24 mouse cellular contexts compared by ENCODE assay signal in genomic region chr13:54604221-54604620, GRCm38 (mm10). TPM values are rescaled to one million over a fixed set of nuclear protein-coding genes. Genes with fewer than 3 reads are reported as not detected.
DNase-seq lines count a peak whose midpoint lies in the region; ATAC-seq and TF ChIP-seq lines count a peak whose summit lies in the region.
"Had no signal": no experiment of that assay in that cellular context is flagged by ENCODE, and none has a peak within 500 bp of the region (broad histone marks: within the 10 kb centered on the region; RNA-seq: fewer than 3 reads in every experiment).

No protein-coding gene starts in this region.

- no peak for DNase-seq in heart, adult 2 months
- DNase-seq in neural tube, embryonic 10.5 days (ENCODE audit: extremely low spot score, low spot score): no peak
- DNase-seq in stomach, postnatal 0 days (ENCODE audit: low spot score): no peak
- DNase-seq in right cerebral cortex, adult 18-20 months: no peak
- DNase-seq: adrenal gland, adult 8-10 months; B cell, adult 2 months; kidney, adult 8-10 months; kidney, postnatal 10 days; liver; lung, adult 2 months; lung, postnatal 10 days; right cerebral cortex, postnatal 25 days had no signal

- intact Hi-C loops in heart, adult 2 months (cut with DNase I): no loop called here

- TF ChIP-seq EP300 in heart, adult 2 months (IDR thresholded peaks at IDR 0.05; ENCODE audit: insufficient read depth, low read depth, low read length): no peak
- TF ChIP-seq EP300 in stomach, postnatal 0 days (optimal IDR thresholded peaks at IDR 0.05): no peak

- no peaks in the 10 kb centered on the region for H3K27me3 ChIP-seq in heart, adult 2 months (ENCODE audit: control insufficient read depth, insufficient read depth, low read length)
- H3K27me3 ChIP-seq in heart, embryonic 11.5 days (ENCODE audit: control insufficient read depth, insufficient read depth, low read length): no peaks in the 10 kb centered on the region
- H3K27me3 ChIP-seq in neural tube, embryonic 13.5 days: no peaks in the 10 kb centered on the region
- H3K27me3 ChIP-seq in limb, embryonic 13.5 days: peaks cover 6% of the 10 kb centered on the region; the same call in 1 of the 2 replicates
- no peaks in the 10 kb centered on the region for H3K27me3 ChIP-seq in stomach, postnatal 0 days (ENCODE audit: control insufficient read depth, insufficient read depth, low read length)
- H3K27me3 ChIP-seq: forebrain, embryonic 15.5 days; heart, embryonic 15.5 days; neural tube, embryonic 15.5 days had no signal

- WGBS in heart, adult 2 months: 77% methylated on average over 4 of the region's 4 CpGs
- WGBS in heart, embryonic 11.5 days (ENCODE audit: insufficient replicate concordance): 70% methylated on average over 4 of the region's 4 CpGs
- 66% methylated on average over 4 of the region's 4 CpGs for WGBS in neural tube, embryonic 13.5 days
- WGBS in limb, embryonic 13.5 days: 65% methylated on average over 4 of the region's 4 CpGs
- 73% methylated on average over 4 of the region's 4 CpGs for WGBS in stomach, postnatal 0 days

- H3K4me2 ChIP-seq in heart, embryonic 11.5 days: no peak overlapping the region
- no peak overlapping the region for H3K4me2 ChIP-seq in neural tube, embryonic 13.5 days
- no peak overlapping the region for H3K4me2 ChIP-seq in limb, embryonic 13.5 days (replicated peaks)
- no peak overlapping the region for H3K4me2 ChIP-seq in stomach, postnatal 0 days (replicated peaks; ENCODE audit: low read depth)
- H3K4me2 ChIP-seq: forebrain, embryonic 15.5 days; heart, embryonic 15.5 days; midbrain, embryonic 13.5 days; neural tube, embryonic 15.5 days had no signal

- peaks cover 2% of the 10 kb centered on the region; the same call in 1 of the 2 replicates for H3K79me2 ChIP-seq in heart, adult 2 months (replicated peaks; ENCODE audit: control insufficient read depth, insufficient read depth, low read length)

- H3K9me3 ChIP-seq in heart, embryonic 11.5 days (replicated peaks; ENCODE audit: control insufficient read depth, low read length): no peaks in the 10 kb centered on the region
- H3K9me3 ChIP-seq in neural tube, embryonic 13.5 days: no peaks in the 10 kb centered on the region
- H3K9me3 ChIP-seq in limb, embryonic 13.5 days: no peaks in the 10 kb centered on the region
- H3K9me3 ChIP-seq in stomach, postnatal 0 days (ENCODE audit: control insufficient read depth, low read length): no peaks in the 10 kb centered on the region
- H3K9me3 ChIP-seq: forebrain, embryonic 15.5 days; G1E; heart, embryonic 15.5 days; midbrain, embryonic 13.5 days; neural tube, embryonic 15.5 days had no signal

- H3K36me3 ChIP-seq in heart, adult 2 months (ENCODE audit: control insufficient read depth, insufficient read depth, low read length): peaks cover 6% of the 10 kb centered on the region
- peaks cover 3% of the 10 kb centered on the region; the same call in 1 of the 2 replicates for H3K36me3 ChIP-seq in heart, embryonic 11.5 days (ENCODE audit: control insufficient read depth, insufficient read depth, low read length)
- H3K36me3 ChIP-seq in neural tube, embryonic 13.5 days: peaks cover 33% of the 10 kb centered on the region
- peaks cover 8% of the 10 kb centered on the region for H3K36me3 ChIP-seq in limb, embryonic 13.5 days
- peaks cover 6% of the 10 kb centered on the region; the same call in 1 of the 2 replicates for H3K36me3 ChIP-seq in stomach, postnatal 0 days (ENCODE audit: control insufficient read depth, insufficient read depth, low read length)

- peak overlapping the region; percentile 86; the same call in 1 of the 2 replicates for H3K27ac ChIP-seq in heart, adult 2 months
- H3K27ac ChIP-seq in heart, embryonic 11.5 days (ENCODE audit: low read depth, low read length): no peak overlapping the region
- H3K27ac ChIP-seq in neural tube, embryonic 13.5 days (replicated peaks): no peak overlapping the region
- peak overlapping the region; percentile 39; the same call in 1 of the 2 replicates for H3K27ac ChIP-seq in limb, embryonic 13.5 days
- 0 out of 2 replicates have a peak overlapping the region, but pooled peaks have one; percentile 85 for H3K27ac ChIP-seq in stomach, postnatal 0 days (replicated peaks)
- H3K27ac ChIP-seq: forebrain, embryonic 15.5 days; heart, embryonic 15.5 days; left cerebral cortex, adult 2 months; liver, embryonic 14.5 days; macrophage; midbrain, embryonic 13.5 days; neural tube, embryonic 15.5 days had no signal

- ATAC-seq in heart, embryonic 11.5 days (replicated peaks; ENCODE audit: insufficient number of reproducible peaks, low FRiP score, low TSS enrichment): no peak
- ATAC-seq in neural tube, embryonic 13.5 days (ENCODE audit: low read depth): no peak
- ATAC-seq in limb, embryonic 13.5 days (ENCODE audit: low FRiP score, low read depth): no peak
- no peak for ATAC-seq in stomach, postnatal 0 days (ENCODE audit: low FRiP score, low TSS enrichment)
- ATAC-seq: forebrain, embryonic 15.5 days; hindbrain, embryonic 16.5 days; midbrain, embryonic 13.5 days had no signal

- no peak for TF ChIP-seq CTCF in heart, adult 2 months (IDR thresholded peaks at IDR 0.05)
- no peak for TF ChIP-seq CTCF in stomach, postnatal 0 days (IDR thresholded peaks at IDR 0.05; ENCODE audit: low read depth)

- peaks cover 11% of the 10 kb centered on the region for H3K4me1 ChIP-seq in heart, adult 2 months (ENCODE audit: control insufficient read depth, insufficient read depth, low read length)
- H3K4me1 ChIP-seq in heart, embryonic 11.5 days (ENCODE audit: control insufficient read depth, insufficient read depth, low read length): peaks cover 7% of the 10 kb centered on the region
- H3K4me1 ChIP-seq in neural tube, embryonic 13.5 days (replicated peaks): peaks cover 19% of the 10 kb centered on the region
- H3K4me1 ChIP-seq in limb, embryonic 13.5 days: peaks cover 35% of the 10 kb centered on the region
- H3K4me1 ChIP-seq in stomach, postnatal 0 days (replicated peaks; ENCODE audit: control insufficient read depth, insufficient read depth): no peaks in the 10 kb centered on the region; the same call in 1 of the 2 replicates

- no peak overlapping the region for H3K4me3 ChIP-seq in heart, adult 2 months
- H3K4me3 ChIP-seq in heart, embryonic 11.5 days (ENCODE audit: low read depth, low read length): no peak overlapping the region
- H3K4me3 ChIP-seq in neural tube, embryonic 13.5 days: no peak overlapping the region
- H3K4me3 ChIP-seq in limb, embryonic 13.5 days: no peak overlapping the region
- no peak overlapping the region for H3K4me3 ChIP-seq in stomach, postnatal 0 days (ENCODE audit: low read depth, low read length)
- H3K4me3 ChIP-seq: forebrain, embryonic 15.5 days; heart, embryonic 15.5 days; left cerebral cortex, adult 2 months; midbrain, embryonic 13.5 days; neural tube, embryonic 15.5 days had no signal

- TF ChIP-seq POLR2A in heart, adult 2 months (IDR thresholded peaks at IDR 0.05; ENCODE audit: insufficient read depth, low read depth, low read length): no peak

- no peak overlapping the region for H3K9ac ChIP-seq in heart, adult 2 months (ENCODE audit: low read depth, low read length)
- H3K9ac ChIP-seq in heart, embryonic 11.5 days (ENCODE audit: low read depth, low read length): no peak overlapping the region
- 0 out of 2 replicates have a peak overlapping the region, but pooled peaks have one; percentile 13 for H3K9ac ChIP-seq in neural tube, embryonic 13.5 days
- H3K9ac ChIP-seq in limb, embryonic 13.5 days: peak overlapping the region; percentile 25; the same call in 1 of the 2 replicates
- no peak overlapping the region for H3K9ac ChIP-seq in stomach, postnatal 0 days (ENCODE audit: low read length)
- H3K9ac ChIP-seq: forebrain, embryonic 15.5 days; heart, embryonic 15.5 days; liver, embryonic 14.5 days; neural tube, embryonic 15.5 days had no signal

RNA-seq across cellular contexts. Expression of gene Cltb, which starts 6.9 kb away (rescaled TPM):
- total RNA-seq in heart, adult 2 months (2021): 100 to 1,000 TPM in 1 of 2 experiments, 10 to 100 TPM in 1; 96.6 to 105 TPM
- polyA plus RNA-seq in heart, adult 2 months (2012; rRNA removed): 51.2 and 64.1 TPM in 2 replicates
- polyA plus RNA-seq in heart, embryonic 11.5 days (2014; fragmentation: Nextera tagmentation; extraction: Ambion mirVana): 38.6 and 39.5 TPM in 2 replicates
- polyA plus RNA-seq in neural tube, embryonic 13.5 days (2015; fragmentation: Nextera tagmentation; extraction: Ambion mirVana): 137 and 142 TPM in 2 replicates
- polyA plus RNA-seq in limb, embryonic 13.5 days (2015; fragmentation: Nextera tagmentation; extraction: Ambion mirVana): 30.3 and 31.2 TPM in 2 replicates
- 156 and 160 TPM in 2 replicates for polyA plus RNA-seq in stomach, postnatal 0 days (2015; fragmentation: Nextera tagmentation; extraction: Ambion mirVana)

RNA-seq across cellular contexts. Expression of gene Higd2a, which starts 14.2 kb away (rescaled TPM):
- 100 to 1,000 TPM; 169 to 189 TPM for total RNA-seq in heart, adult 2 months (2021)
- 189 and 270 TPM in 2 replicates for polyA plus RNA-seq in heart, adult 2 months (2012; rRNA removed)
- polyA plus RNA-seq in heart, embryonic 11.5 days (2014; fragmentation: Nextera tagmentation; extraction: Ambion mirVana): 225 and 241 TPM in 2 replicates
- polyA plus RNA-seq in neural tube, embryonic 13.5 days (2015; fragmentation: Nextera tagmentation; extraction: Ambion mirVana): 216 and 245 TPM in 2 replicates
- 165 and 168 TPM in 2 replicates for polyA plus RNA-seq in limb, embryonic 13.5 days (2015; fragmentation: Nextera tagmentation; extraction: Ambion mirVana)
- polyA plus RNA-seq in stomach, postnatal 0 days (2015; fragmentation: Nextera tagmentation; extraction: Ambion mirVana): 282 and 289 TPM in 2 replicates

RNA-seq across cellular contexts. Expression of gene Nop16, which starts 14.3 kb away (rescaled TPM):
- 10 to 100 TPM; 16.5 to 17.1 TPM for total RNA-seq in heart, adult 2 months (2021)
- polyA plus RNA-seq in heart, adult 2 months (2012; rRNA removed): 5.9 and 10.0 TPM in 2 replicates
- polyA plus RNA-seq in heart, embryonic 11.5 days (2014; fragmentation: Nextera tagmentation; extraction: Ambion mirVana): 61.8 and 65.6 TPM in 2 replicates
- polyA plus RNA-seq in neural tube, embryonic 13.5 days (2015; fragmentation: Nextera tagmentation; extraction: Ambion mirVana): 56.0 and 67.5 TPM in 2 replicates
- polyA plus RNA-seq in limb, embryonic 13.5 days (2015; fragmentation: Nextera tagmentation; extraction: Ambion mirVana): 91.5 and 91.9 TPM in 2 replicates
- polyA plus RNA-seq in stomach, postnatal 0 days (2015; fragmentation: Nextera tagmentation; extraction: Ambion mirVana): 51.2 and 53.5 TPM in 2 replicates

RNA-seq across cellular contexts. Expression of gene Faf2, which starts 17.4 kb away (rescaled TPM):
- total RNA-seq in heart, adult 2 months (2021): 10 to 100 TPM; 20.4 to 21.4 TPM
- polyA plus RNA-seq in heart, adult 2 months (2012; rRNA removed): 9.2 and 17.2 TPM in 2 replicates
- polyA plus RNA-seq in heart, embryonic 11.5 days (2014; fragmentation: Nextera tagmentation; extraction: Ambion mirVana): 61.1 and 73.8 TPM in 2 replicates
- polyA plus RNA-seq in neural tube, embryonic 13.5 days (2015; fragmentation: Nextera tagmentation; extraction: Ambion mirVana): 64.5 and 67.7 TPM in 2 replicates
- 85.8 and 90.0 TPM in 2 replicates for polyA plus RNA-seq in limb, embryonic 13.5 days (2015; fragmentation: Nextera tagmentation; extraction: Ambion mirVana)
- 46.4 and 50.6 TPM in 2 replicates for polyA plus RNA-seq in stomach, postnatal 0 days (2015; fragmentation: Nextera tagmentation; extraction: Ambion mirVana)

RNA-seq across cellular contexts. Expression of gene Arl10, which starts 29.4 kb away (rescaled TPM):
- total RNA-seq in heart, adult 2 months (2021): 1 to 10 TPM; 6.2 to 6.8 TPM
- polyA plus RNA-seq in heart, adult 2 months (2012; rRNA removed): 8.9 and 11.8 TPM in 2 replicates
- 17.6 and 18.4 TPM in 2 replicates for polyA plus RNA-seq in heart, embryonic 11.5 days (2014; fragmentation: Nextera tagmentation; extraction: Ambion mirVana)
- polyA plus RNA-seq in neural tube, embryonic 13.5 days (2015; fragmentation: Nextera tagmentation; extraction: Ambion mirVana): 65.8 and 67.0 TPM in 2 replicates
- polyA plus RNA-seq in limb, embryonic 13.5 days (2015; fragmentation: Nextera tagmentation; extraction: Ambion mirVana): 33.6 and 39.5 TPM in 2 replicates
- polyA plus RNA-seq in stomach, postnatal 0 days (2015; fragmentation: Nextera tagmentation; extraction: Ambion mirVana): 13.3 and 14.4 TPM in 2 replicates

Comparison
In these comparisons a context has a peak if more than half of its experiments do, and no peak if none do; other contexts are left out.
1. H3K27ac ChIP-seq: peak in heart, adult 2 months (single experiment), limb, embryonic 13.5 days (single experiment) and stomach, postnatal 0 days (single experiment); none in heart, embryonic 11.5 days (single experiment) and neural tube, embryonic 13.5 days (single experiment).
2. H3K9ac ChIP-seq: peak in neural tube, embryonic 13.5 days (single experiment) and limb, embryonic 13.5 days (single experiment); none in heart, adult 2 months (single experiment), heart, embryonic 11.5 days (single experiment) and stomach, postnatal 0 days (single experiment).